In genomic region chr14:8346255-8346997, GRCm38 (mm10) we compare ENCODE assay signal across 8 mouse cellular contexts. TPM values are rescaled to one million over a fixed set of nuclear protein-coding genes. Genes with fewer than 3 reads are reported as not detected.
DNase-seq lines count a peak whose midpoint lies in the region; ATAC-seq and TF ChIP-seq lines count a peak whose summit lies in the region.

No protein-coding gene starts in this region.

- no peaks in the 10 kb centered on the region for H3K27me3 ChIP-seq in cerebellum, adult 2 months (ENCODE audit: control insufficient read depth, insufficient read depth, low read length)
- no peaks in the 10 kb centered on the region for H3K27me3 ChIP-seq in hindbrain, embryonic 11.5 days (ENCODE audit: control insufficient read depth, insufficient read depth, low read length)

- no peak overlapping the region for H3K4me2 ChIP-seq in hindbrain, embryonic 11.5 days (replicated peaks; ENCODE audit: low read depth, low read length)

- no peak overlapping the region for H3K27ac ChIP-seq in cerebellum, adult 2 months (ENCODE audit: insufficient read depth, low read length)
- H3K27ac ChIP-seq in hindbrain, embryonic 11.5 days (ENCODE audit: low read depth, low read length), result no peak overlapping the region

- no peaks in the 10 kb centered on the region for H3K9me3 ChIP-seq in hindbrain, embryonic 11.5 days (ENCODE audit: control insufficient read depth, low read length)

- ATAC-seq in frontal cortex, adult (ENCODE audit: low TSS enrichment), result peak; percentile 51; the same call in 1 of the 2 replicates
- peak; percentile 73 for ATAC-seq in hindbrain, embryonic 11.5 days (ENCODE audit: low FRiP score)

- peak; percentile 96 for TF ChIP-seq CTCF in cerebellum, adult 2 months (IDR thresholded peaks at IDR 0.05; ENCODE audit: borderline replicate concordance, insufficient read depth, low read depth, low read length)

- H3K9ac ChIP-seq in hindbrain, embryonic 11.5 days (ENCODE audit: low read depth, low read length), result no peak overlapping the region

- no peak overlapping the region for H3K4me3 ChIP-seq in cerebellum, adult 2 months (replicated peaks; ENCODE audit: insufficient read depth, low read depth, low read length)
- no peak overlapping the region for H3K4me3 ChIP-seq in hindbrain, embryonic 11.5 days (ENCODE audit: low read depth, low read length)

- no peak for TF ChIP-seq POLR2A in cerebellum, adult 2 months (IDR thresholded peaks at IDR 0.05; ENCODE audit: borderline replicate concordance, insufficient read depth, low read length)

- no peaks in the 10 kb centered on the region for H3K36me3 ChIP-seq in hindbrain, embryonic 11.5 days (ENCODE audit: control insufficient read depth, insufficient read depth, low read length)

- peak; percentile 67 for DNase-seq in MN1 (ENCODE audit: low spot score)
- DNase-seq in cerebellum, adult 2 months, result peak; percentile 80 to 92
- peak; percentile 94 for DNase-seq in hindbrain, embryonic 11.5 days (ENCODE audit: low spot score)
- DNase-seq in layer of hippocampus, adult 9-10 months (ENCODE audit: low spot score), result peak; percentile 63
- DNase-seq in lung, postnatal 14 days, result peak; percentile 93
- peak; percentile 92 for DNase-seq in retina, postnatal 1 day
- peak; percentile 90 for DNase-seq in thymus, postnatal 4 days

- peaks cover 12% of the 10 kb centered on the region for H3K4me1 ChIP-seq in cerebellum, adult 2 months (ENCODE audit: control insufficient read depth, insufficient read depth, low read length)
- no peaks in the 10 kb centered on the region for H3K4me1 ChIP-seq in hindbrain, embryonic 11.5 days (replicated peaks; ENCODE audit: control insufficient read depth, insufficient read depth, low read length)

- WGBS in cerebellum, adult 2 months, result 30% methylated on average over 7 of the region's 7 CpGs
- 21% methylated on average over 7 of the region's 7 CpGs for WGBS in hindbrain, embryonic 11.5 days

RNA-seq across cellular contexts. Expression of gene Fam107a, which starts 28.6 kb away (rescaled TPM):
- polyA plus RNA-seq in cerebellum, adult 2 months (2012; rRNA removed), result 351 and 468 TPM in 2 replicates
- 0.27 and 0.46 TPM in 2 replicates for polyA plus RNA-seq in hindbrain, embryonic 11.5 days (2014; fragmentation: Nextera tagmentation; extraction: Ambion mirVana)

RNA-seq across cellular contexts. Expression of gene Oit1, which starts 32.1 kb away (rescaled TPM):
- not detected in 2 replicates for polyA plus RNA-seq in cerebellum, adult 2 months (2012; rRNA removed)
- 0.14 TPM in 1 of 2 replicates, not detected in the other for polyA plus RNA-seq in hindbrain, embryonic 11.5 days (2014; fragmentation: Nextera tagmentation; extraction: Ambion mirVana)

Comparison
In these comparisons a context has a peak if more than half of its experiments do, and no peak if none do; other contexts are left out.
1. RNA of gene Fam107a, which starts 28.6 kb away (polyA plus RNA-seq): 351 to 468 TPM in cerebellum, adult 2 months; 0.27 to 0.46 TPM in hindbrain, embryonic 11.5 days; every median in the first group is over 100 times any median in the second.
2. Peak in every context shown above with its lines, with median percentiles within 50 percentile points of each other: DNase-seq.